Mouse (Mus musculus) forebrain, embryonic 15.5 days (tissue): ENCODE results near the gene Map4k1. TPM values are rescaled to one million over a fixed set of nuclear protein-coding genes. Genes with fewer than 3 reads are reported as not detected.

Experiments used
- ATAC-seq: fragments of 200-750 bp; cut with Nextera tagmentation; replicated peaks from 2 replicates; pipeline ENCODE4 v1.8.0; 2017; ENCODE audit warnings: mild to moderate bottlenecking, moderate TSS enrichment, moderate library complexity
- H3K27ac ChIP-seq: fragments of 300-500 bp; sonication (generic); replicated peaks from 2 replicates; pipeline ENCODE4 v1.5.1; 2015; ENCODE audit warnings: mild to moderate bottlenecking, inconsistent platforms
- H3K27me3 ChIP-seq: fragments of 300-500 bp; sonication (generic); 2 replicates; pipeline ENCODE4 v1.6.1; 2015; ENCODE audit warnings: inconsistent platforms
- H3K36me3 ChIP-seq: fragments of 300-500 bp; sonication (generic); 2 replicates; pipeline ENCODE4 v1.6.1; 2015; ENCODE audit warnings: mild to moderate bottlenecking, inconsistent platforms
- H3K4me1 ChIP-seq: fragments of 300-500 bp; sonication (generic); 2 replicates; pipeline ENCODE4 v1.6.1; 2015; ENCODE audit warnings: inconsistent platforms
- H3K4me2 ChIP-seq: fragments of 300-500 bp; sonication (generic); replicated peaks from 2 replicates; pipeline ENCODE4 v1.6.1; 2015; ENCODE audit warnings: mild to moderate bottlenecking, inconsistent platforms
- H3K4me3 ChIP-seq: fragments of 300-500 bp; sonication (generic); 2 replicates; pipeline ENCODE4 v1.5.1; 2015; ENCODE audit warnings: mild to moderate bottlenecking, inconsistent platforms
- H3K9ac ChIP-seq: fragments of 300-500 bp; sonication (generic); replicated peaks from 2 replicates; pipeline ENCODE4 v1.6.1; 2015; ENCODE audit warnings: mild to moderate bottlenecking, inconsistent platforms
- H3K9me3 ChIP-seq: fragments of 300-500 bp; sonication (generic); 2 replicates; pipeline ENCODE4 v1.6.1; 2016; ENCODE audit warnings: inconsistent platforms
- WGBS: fragments of 180-500 bp; shearing (Covaris S2); methylation state at CpG from one replicate; pipeline ENCODE4 v1.1.7; 2015; ENCODE audit warnings: mixed read lengths; 5-methylcytosine and 5-hydroxymethylcytosine counted together
- polyA plus RNA-seq: library from polyadenylated mRNA; unstranded; fragments of >200 nt; fragmentation: Nextera tagmentation; extraction: Ambion mirVana; gene quantifications from 2 replicates; pipeline ENCODE4 v1.2.1, GENCODE M21; 2015

The Map4k1 gene
- 5.5 and 7.7 TPM in 2 replicates for polyA plus RNA-seq

DNA sequence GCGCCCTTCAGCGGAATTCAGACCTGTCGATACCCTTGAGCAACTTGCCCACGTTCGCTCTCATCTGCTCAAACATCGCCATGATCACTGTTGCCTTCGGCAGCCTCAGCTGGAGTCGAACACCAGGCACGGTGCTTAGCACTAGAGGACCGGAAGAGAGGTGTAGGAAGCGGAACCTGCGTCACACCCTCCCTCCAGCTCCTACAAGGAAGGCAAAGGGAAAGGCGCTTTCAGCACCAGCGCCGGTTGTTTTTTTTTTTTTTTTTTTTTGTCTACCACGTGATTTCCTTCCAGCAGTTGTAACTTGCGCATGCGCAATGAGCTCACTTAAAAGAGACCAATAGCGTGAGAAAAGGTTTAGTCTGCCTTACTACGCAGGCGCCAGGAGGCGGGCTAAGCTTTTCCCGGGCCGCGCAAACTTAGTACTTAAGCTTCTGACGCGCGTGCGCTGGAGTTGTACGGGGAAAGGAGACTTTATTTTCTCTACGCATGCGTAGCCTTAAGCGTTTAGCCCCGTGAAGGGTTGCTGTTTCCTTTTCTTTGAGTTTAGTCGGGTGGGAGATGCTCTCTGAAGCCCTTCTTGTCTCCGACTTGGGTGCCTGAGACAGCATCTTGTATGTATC is at the start of gene Map4k1, which contains the start of gene Eif3k:
Gene Map4k1 (plus strand): TSS at position 400 of the 623 bp plus-strand sequence.
Gene Eif3k (minus strand): TSS at position 214 of the 623 bp plus-strand sequence.
- ATAC-seq, result peak; percentile 97
- H3K36me3 ChIP-seq, result peaks cover 26% of the 10 kb centered on the region
- H3K27ac ChIP-seq, result peak within 1 kb of the TSS; percentile 65
- WGBS, result under 1% methylated on average over 35 of the region's 36 CpGs
- H3K9me3 ChIP-seq, result no peaks in the 10 kb centered on the region
- H3K4me2 ChIP-seq, result peak within 1 kb of the TSS; percentile 89
- H3K4me3 ChIP-seq, result peak within 1 kb of the TSS; percentile 65
- no peaks in the 10 kb centered on the region for H3K27me3 ChIP-seq
- H3K9ac ChIP-seq, result peak within 1 kb of the TSS; percentile 76
- peaks cover 19% of the 10 kb centered on the region for H3K4me1 ChIP-seq

DNA sequence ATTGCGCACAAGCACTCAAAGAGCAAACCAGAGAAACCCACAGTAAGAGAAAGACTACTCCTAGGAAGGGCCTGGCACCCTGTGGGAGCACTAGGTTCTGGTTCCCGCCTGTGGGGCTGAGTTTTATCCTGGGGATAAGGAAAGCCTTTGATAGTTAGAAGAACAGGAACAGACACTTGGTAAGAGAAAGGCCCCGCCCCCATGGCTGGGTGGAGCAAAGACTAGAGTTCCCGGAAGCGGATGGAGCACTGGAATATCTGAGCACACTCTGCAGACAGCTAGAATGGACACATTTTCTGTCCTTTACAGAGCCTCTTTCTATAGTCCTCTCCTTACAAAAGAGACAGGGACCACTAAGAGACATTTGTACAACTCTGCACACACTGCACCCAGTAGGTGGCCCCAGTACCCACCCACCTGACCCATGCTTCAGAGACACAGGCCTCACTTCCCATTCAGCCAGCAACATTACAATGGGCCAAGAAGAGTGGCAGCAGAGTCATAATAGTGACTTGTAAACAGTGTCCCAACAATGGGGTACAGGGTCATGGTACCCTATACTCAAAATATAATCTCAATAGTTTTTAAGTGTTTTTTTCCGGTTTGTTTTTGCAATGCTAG is 49.3 kb upstream of the Map4k1 start:
- Histone ChIP-seq H3K4me3 (no peak overlapping the region), H3K9ac (no peak overlapping the region), H3K27me3 (no peaks in the 10 kb centered on the region), H3K36me3 (no peaks in the 10 kb centered on the region), H3K4me2 (no peak overlapping the region), H3K9me3 (no peaks in the 10 kb centered on the region), H3K4me1 (0 out of 2 replicates have a peak, but pooled peaks cover 3% of the 10 kb centered on the region), H3K27ac (no peak overlapping the region)
- ATAC-seq, result no peak
- 81% methylated on average over 6 of the region's 6 CpGs for WGBS

DNA sequence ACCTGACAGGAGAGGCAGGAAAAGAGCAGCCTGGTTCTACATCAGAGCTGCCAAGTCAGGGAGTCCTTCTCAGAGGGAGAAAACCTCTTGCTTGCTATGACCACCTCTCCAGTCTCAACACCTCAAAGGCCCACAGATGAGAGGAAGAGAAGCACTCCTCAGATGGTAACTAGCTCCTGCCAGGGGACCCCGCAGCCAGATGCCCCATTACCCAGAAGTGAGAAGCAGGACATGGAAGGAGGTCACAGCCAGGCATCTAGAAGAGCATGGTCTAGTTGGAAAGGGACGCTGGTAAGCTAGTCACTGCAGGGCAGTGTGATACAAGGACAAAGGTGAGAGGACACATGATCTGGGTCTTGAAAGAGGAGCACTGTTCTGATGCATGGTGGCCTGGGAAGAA is 48.0 kb upstream of the Map4k1 start:
- peaks cover 3% of the 10 kb centered on the region; the same call in 1 of the 2 replicates for H3K4me1 ChIP-seq
- H3K4me2 ChIP-seq, result no peak overlapping the region

DNA sequence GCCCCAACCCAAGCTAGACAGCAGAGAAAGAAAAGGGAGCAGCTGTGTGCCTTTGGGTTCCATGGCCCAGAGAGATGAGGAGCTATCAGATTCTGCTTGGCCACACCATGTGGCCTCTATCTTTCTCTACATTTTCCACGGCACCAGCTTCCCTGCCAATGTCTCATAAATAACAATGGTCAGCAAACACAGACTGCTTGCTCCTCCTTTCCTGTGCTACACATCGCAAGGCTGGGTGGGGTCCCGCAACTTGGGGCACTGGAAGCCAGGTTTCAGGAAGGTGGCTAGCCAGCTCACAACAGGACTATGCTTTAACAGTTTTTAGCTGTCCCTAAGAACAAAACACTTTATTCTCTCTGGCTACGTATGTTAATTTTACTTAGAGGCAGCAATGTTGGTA is 45.1 kb upstream of the Map4k1 start:
- 71% methylated on average over 4 of the region's 4 CpGs for WGBS
- no peak for ATAC-seq
- Histone ChIP-seq H3K4me3 (no peak overlapping the region), H3K9ac (no peak overlapping the region), H3K9me3 (no peaks in the 10 kb centered on the region), H3K27ac (no peak overlapping the region), H3K4me1 (no peaks in the 10 kb centered on the region; the same call in 1 of the 2 replicates), H3K36me3 (no peaks in the 10 kb centered on the region), H3K4me2 (no peak overlapping the region), H3K27me3 (no peaks in the 10 kb centered on the region)

More for the DNA sequence above, 48.0 kb upstream of the Map4k1 start:
- Histone ChIP-seq H3K27me3 (no peaks in the 10 kb centered on the region), H3K9ac (no peak overlapping the region), H3K27ac (no peak overlapping the region), H3K4me3 (no peak overlapping the region), H3K9me3 (no peaks in the 10 kb centered on the region), H3K36me3 (no peaks in the 10 kb centered on the region)
- 98% methylated on average over 2 of the region's 2 CpGs for WGBS
- ATAC-seq, result no peak

DNA sequence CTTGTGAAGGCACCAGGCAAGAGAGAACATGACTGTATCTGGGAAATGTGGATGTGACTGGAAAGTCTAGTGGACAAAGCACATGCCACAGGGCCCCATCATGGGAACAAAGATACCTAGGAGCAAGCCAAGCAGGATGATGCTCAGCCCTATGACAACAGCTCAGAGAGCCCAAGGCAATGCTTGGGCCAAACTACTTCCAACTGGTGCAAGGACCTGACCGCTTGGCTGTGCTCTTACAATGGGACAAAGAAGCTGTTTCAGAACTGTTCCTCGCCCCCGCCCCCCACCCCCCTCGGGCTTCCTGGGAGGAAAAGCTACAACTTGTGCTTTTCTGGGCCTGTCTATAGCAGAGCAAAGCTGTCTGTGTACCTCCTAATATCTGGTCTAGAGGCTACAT is 43.2 kb upstream of the Map4k1 start:
- Histone ChIP-seq H3K9me3 (no peaks in the 10 kb centered on the region), H3K36me3 (no peaks in the 10 kb centered on the region), H3K4me3 (no peak overlapping the region), H3K4me2 (no peak overlapping the region), H3K4me1 (peaks cover 2% of the 10 kb centered on the region; the same call in 1 of the 2 replicates), H3K27ac (no peak overlapping the region), H3K9ac (no peak overlapping the region), H3K27me3 (no peaks in the 10 kb centered on the region)
- no peak for ATAC-seq
- 60% methylated on average over 4 of the region's 4 CpGs for WGBS

DNA sequence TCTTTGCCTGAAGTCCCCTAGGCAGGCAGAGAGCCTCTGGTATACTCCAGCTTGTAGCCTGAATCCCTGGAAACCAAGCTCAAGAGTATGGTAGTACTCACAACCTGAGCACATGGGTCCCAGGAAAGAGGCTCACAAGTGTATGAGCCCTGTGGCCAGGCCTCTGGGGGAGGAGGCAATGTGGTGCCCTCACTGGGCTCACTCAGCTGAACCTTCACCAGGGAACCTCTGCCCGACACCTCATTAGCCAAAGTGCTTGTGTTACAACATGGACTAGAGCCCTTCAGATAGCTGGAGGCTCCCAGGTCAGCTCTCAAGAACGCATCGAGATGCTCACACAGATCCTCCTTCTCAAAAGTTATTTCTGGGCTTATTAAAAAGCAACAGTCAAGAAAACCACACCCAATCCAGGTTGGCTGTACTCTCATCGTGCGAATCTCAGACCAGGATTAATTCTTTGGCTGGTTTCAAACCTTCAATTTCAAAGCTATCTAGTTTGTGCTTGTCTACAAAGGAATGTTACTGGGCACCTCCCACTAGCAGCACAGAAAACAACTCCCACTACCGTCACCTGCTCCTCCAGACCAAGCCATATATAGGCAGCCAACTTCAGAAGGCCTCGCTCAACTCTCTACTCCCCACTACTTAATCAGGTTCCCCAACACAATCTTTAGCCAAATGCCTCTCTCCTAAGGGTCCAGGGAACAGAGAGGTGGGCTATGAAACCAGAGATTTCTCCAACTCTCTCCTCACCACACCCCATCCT is 42.2 kb upstream of the Map4k1 start:
- 92% methylated on average over 7 of the region's 7 CpGs for WGBS
- no peak overlapping the region for H3K9ac ChIP-seq
- H3K36me3 ChIP-seq, result no peaks in the 10 kb centered on the region
- peaks cover 6% of the 10 kb centered on the region for H3K4me1 ChIP-seq
- no peak overlapping the region for H3K4me2 ChIP-seq
- no peak overlapping the region for H3K4me3 ChIP-seq
- no peaks in the 10 kb centered on the region for H3K9me3 ChIP-seq
- H3K27ac ChIP-seq, result no peak overlapping the region
- no peak for ATAC-seq
- H3K27me3 ChIP-seq, result no peaks in the 10 kb centered on the region

DNA sequence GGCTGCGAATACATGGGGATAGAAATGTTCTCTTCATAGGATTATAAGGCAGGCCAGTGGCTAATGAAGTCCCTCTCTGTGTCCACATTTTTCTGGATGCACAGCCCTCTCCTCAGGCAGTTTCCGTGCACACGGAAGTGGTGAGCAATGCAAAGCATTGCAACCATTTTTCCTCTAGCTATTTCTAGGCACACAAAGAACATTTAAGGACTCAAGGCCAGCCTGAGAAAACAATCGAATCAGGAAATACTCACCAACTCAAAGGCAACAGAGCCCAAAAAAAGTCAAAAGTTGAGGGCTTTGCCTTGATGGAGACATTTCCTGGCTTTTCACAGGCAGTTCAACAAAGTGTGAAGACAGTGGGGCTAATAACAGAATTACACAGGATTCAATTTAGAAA is 40.7 kb upstream of the Map4k1 start:
- H3K36me3 ChIP-seq, result no peaks in the 10 kb centered on the region
- no peaks in the 10 kb centered on the region for H3K27me3 ChIP-seq
- no peak overlapping the region for H3K4me3 ChIP-seq
- no peak overlapping the region for H3K4me2 ChIP-seq
- no peaks in the 10 kb centered on the region for H3K9me3 ChIP-seq
- no peak overlapping the region; the same call in 1 of the 2 replicates for H3K27ac ChIP-seq
- 83% methylated on average over 4 of the region's 4 CpGs for whole genome bisulfite sequencing
- H3K4me1 ChIP-seq, result peaks cover 22% of the 10 kb centered on the region
- no peak for ATAC-seq
- no peak overlapping the region for H3K9ac ChIP-seq

DNA sequence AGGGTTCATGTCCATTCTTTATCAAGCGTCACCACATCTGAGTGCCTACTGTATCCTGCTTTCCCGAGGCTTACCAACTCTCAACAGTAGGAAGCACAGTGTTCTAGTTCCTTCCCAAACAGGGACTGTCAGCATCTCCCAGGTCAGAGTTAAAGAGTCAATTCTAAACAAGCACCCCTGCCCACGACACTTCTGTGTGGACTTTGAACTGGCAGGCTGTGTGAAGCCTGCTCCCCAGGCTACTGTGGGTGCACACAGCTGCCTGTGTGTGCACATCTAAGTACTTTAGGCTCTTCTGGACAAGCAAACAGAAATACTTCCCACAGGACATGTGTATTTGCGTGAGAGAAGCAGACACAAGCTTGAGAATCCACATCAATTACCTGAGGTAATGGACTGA is 40.3 kb upstream of the Map4k1 start:
- 83% methylated on average over 4 of the region's 4 CpGs for WGBS
- H3K9ac ChIP-seq, result no peak overlapping the region
- H3K9me3 ChIP-seq, result no peaks in the 10 kb centered on the region
- H3K4me2 ChIP-seq, result no peak overlapping the region
- no peak overlapping the region for H3K4me3 ChIP-seq
- ATAC-seq, result no peak
- peaks cover 26% of the 10 kb centered on the region for H3K4me1 ChIP-seq
- H3K27ac ChIP-seq, result no peak overlapping the region
- H3K27me3 ChIP-seq, result no peaks in the 10 kb centered on the region
- no peaks in the 10 kb centered on the region for H3K36me3 ChIP-seq

DNA sequence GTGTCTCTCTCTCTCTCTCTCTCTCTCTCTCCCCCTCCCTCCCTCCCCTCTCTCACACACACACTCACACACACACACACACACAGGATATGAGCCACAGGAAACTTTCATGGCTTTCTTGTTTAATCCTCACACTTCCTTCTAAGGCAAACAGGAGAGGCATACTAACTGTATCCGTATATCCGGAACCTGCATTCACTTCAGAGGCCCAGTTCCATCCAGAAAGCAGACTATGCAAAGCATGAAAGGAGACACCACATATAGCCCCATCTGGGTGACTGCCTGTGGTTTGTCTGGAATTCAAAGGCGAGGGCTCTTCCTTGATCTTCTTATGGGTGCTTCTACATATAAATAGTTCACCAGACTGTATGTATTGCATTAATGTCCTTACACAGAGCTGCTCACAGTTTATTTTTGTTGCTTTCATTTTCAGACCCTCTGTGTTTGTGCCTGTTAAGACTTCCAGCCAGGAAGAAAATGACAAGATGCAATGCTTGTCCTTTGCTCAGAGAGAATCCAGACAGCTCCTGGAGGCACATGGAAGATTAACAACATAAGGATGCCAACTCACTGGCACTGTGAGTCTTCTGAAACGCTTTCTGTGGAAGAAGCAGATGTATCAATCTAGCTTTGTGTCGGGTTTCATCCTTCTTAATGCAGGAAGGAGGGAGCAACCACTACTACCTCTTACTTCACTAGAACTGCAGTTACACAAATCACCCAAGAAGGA is 38.2 kb upstream of the Map4k1 start:
- Histone ChIP-seq H3K36me3 (no peaks in the 10 kb centered on the region), H3K4me3 (no peak overlapping the region), H3K9me3 (no peaks in the 10 kb centered on the region), H3K27me3 (no peaks in the 10 kb centered on the region), H3K27ac (peak overlapping the region; percentile 75), H3K4me1 (peaks cover 29% of the 10 kb centered on the region), H3K9ac (no peak overlapping the region), H3K4me2 (no peak overlapping the region)
- whole genome bisulfite sequencing, result 79% methylated on average over 5 of the region's 5 CpGs
- ATAC-seq, result no peak

DNA sequence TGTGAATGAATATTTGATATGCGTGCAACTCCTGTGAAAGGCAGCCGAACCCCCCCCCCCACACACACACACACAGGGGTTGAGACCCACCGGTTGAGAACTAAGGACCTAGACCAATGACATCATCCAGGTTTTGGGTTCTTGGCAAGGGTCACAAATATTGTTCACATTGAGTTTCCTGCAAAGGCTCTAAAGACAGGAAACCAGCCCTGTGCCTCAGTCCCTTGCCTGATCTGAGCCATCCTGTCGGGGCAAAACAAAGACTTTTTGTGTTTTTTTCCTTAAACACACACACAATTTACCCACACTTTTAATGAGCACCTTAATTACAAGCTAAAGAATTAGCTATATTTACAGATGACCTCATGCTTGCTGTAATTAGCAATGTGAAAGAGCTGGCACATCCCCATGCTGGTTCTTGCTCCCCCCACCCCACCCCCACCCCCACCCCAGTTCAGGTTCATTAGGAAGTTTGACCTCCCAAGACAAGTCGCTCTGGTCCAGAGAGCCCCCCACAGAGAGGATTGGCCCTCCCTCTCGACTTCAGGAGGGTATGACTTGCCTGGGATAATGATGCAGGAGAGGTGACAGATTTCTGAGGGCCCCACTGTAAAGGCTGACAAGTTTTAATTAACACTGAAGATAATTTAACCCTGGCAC is 37.0 kb upstream of the Map4k1 start:
- peaks cover 29% of the 10 kb centered on the region for H3K4me1 ChIP-seq

More for the DNA sequence above, 37.0 kb upstream of the Map4k1 start:
- no peaks in the 10 kb centered on the region for H3K9me3 ChIP-seq
- no peak overlapping the region for H3K4me2 ChIP-seq
- no peaks in the 10 kb centered on the region for H3K27me3 ChIP-seq
- H3K4me3 ChIP-seq, result no peak overlapping the region
- no peak overlapping the region for H3K9ac ChIP-seq
- peak overlapping the region; percentile 47 for H3K27ac ChIP-seq
- ATAC-seq, result peak; percentile 45
- H3K36me3 ChIP-seq, result no peaks in the 10 kb centered on the region
- 11% methylated on average over 6 of the region's 6 CpGs for WGBS
